8 mouse cellular contexts compared by ENCODE assay signal in genomic region chr7:67435643-67436339, GRCm38 (mm10).
DNase-seq lines count a peak whose midpoint lies in the region; ATAC-seq and TF ChIP-seq lines count a peak whose summit lies in the region.

No protein-coding gene starts in this region.

- no peaks in the 10 kb centered on the region for H3K9me3 ChIP-seq in limb, embryonic 15.5 days
- no peaks in the 10 kb centered on the region for H3K9me3 ChIP-seq in stomach, postnatal 0 days (ENCODE audit: control insufficient read depth, low read length)

- no peaks in the 10 kb centered on the region for H3K79me2 ChIP-seq in heart, adult 2 months (replicated peaks; ENCODE audit: control insufficient read depth, insufficient read depth, low read length)

- intact Hi-C loops in heart, adult 2 months (cut with DNase I): no loop called here

- DNase-seq in cerebellum, postnatal 10 days: peak; percentile 53 to 67
- no peak for DNase-seq in cerebellum, adult 9-11 months
- peak; percentile 61 for DNase-seq in 3134 (ENCODE audit: extremely low read depth, insufficient read length, low spot score)
- DNase-seq in heart, adult 2 months: peak; percentile 55 to 73
- peak; percentile 72 for DNase-seq in stomach, postnatal 0 days (ENCODE audit: low spot score)
- DNase-seq in spleen, postnatal 36 days (ENCODE audit: low spot score in 2 of 2): no peak
- DNase-seq in cerebellum, adult 11 months: no peak

- H3K4me3 ChIP-seq in heart, adult 2 months: no peak overlapping the region
- H3K4me3 ChIP-seq in limb, embryonic 15.5 days: no peak overlapping the region
- no peak overlapping the region for H3K4me3 ChIP-seq in stomach, postnatal 0 days (ENCODE audit: low read depth, low read length)

- H3K27ac ChIP-seq in heart, adult 2 months: no peak overlapping the region; the same call in 1 of the 2 replicates
- peak overlapping the region; percentile 67 for H3K27ac ChIP-seq in limb, embryonic 15.5 days
- H3K27ac ChIP-seq in stomach, postnatal 0 days (replicated peaks): peak overlapping the region; percentile 53; the same call in 1 of the 2 replicates

- H3K4me1 ChIP-seq in heart, adult 2 months (ENCODE audit: control insufficient read depth, insufficient read depth, low read length): peaks cover 7% of the 10 kb centered on the region
- peaks cover 24% of the 10 kb centered on the region for H3K4me1 ChIP-seq in limb, embryonic 15.5 days
- peaks cover 12% of the 10 kb centered on the region for H3K4me1 ChIP-seq in stomach, postnatal 0 days (replicated peaks; ENCODE audit: control insufficient read depth, insufficient read depth)

- no peak for TF ChIP-seq CTCF in heart, adult 2 months (IDR thresholded peaks at IDR 0.05)
- TF ChIP-seq CTCF in stomach, postnatal 0 days (IDR thresholded peaks at IDR 0.05; ENCODE audit: low read depth): no peak

- whole genome bisulfite sequencing in heart, adult 2 months: 25% methylated on average over 11 of the region's 11 CpGs
- 37% methylated on average over 11 of the region's 11 CpGs for WGBS in limb, embryonic 15.5 days
- 27% methylated on average over 11 of the region's 11 CpGs for WGBS in stomach, postnatal 0 days

- no peak overlapping the region for H3K4me2 ChIP-seq in limb, embryonic 15.5 days
- H3K4me2 ChIP-seq in stomach, postnatal 0 days (replicated peaks; ENCODE audit: low read depth): no peak overlapping the region

- no peaks in the 10 kb centered on the region for H3K27me3 ChIP-seq in heart, adult 2 months (ENCODE audit: control insufficient read depth, insufficient read depth, low read length)
- H3K27me3 ChIP-seq in limb, embryonic 15.5 days: no peaks in the 10 kb centered on the region
- no peaks in the 10 kb centered on the region for H3K27me3 ChIP-seq in stomach, postnatal 0 days (ENCODE audit: control insufficient read depth, insufficient read depth, low read length)

- TF ChIP-seq EP300 in heart, adult 2 months (IDR thresholded peaks at IDR 0.05; ENCODE audit: insufficient read depth, low read depth, low read length): no peak
- no peak for TF ChIP-seq EP300 in stomach, postnatal 0 days (optimal IDR thresholded peaks at IDR 0.05)

- no peak for TF ChIP-seq POLR2A in heart, adult 2 months (IDR thresholded peaks at IDR 0.05; ENCODE audit: insufficient read depth, low read depth, low read length)

- no peaks in the 10 kb centered on the region for H3K36me3 ChIP-seq in heart, adult 2 months (ENCODE audit: control insufficient read depth, insufficient read depth, low read length)
- no peaks in the 10 kb centered on the region for H3K36me3 ChIP-seq in limb, embryonic 15.5 days
- no peaks in the 10 kb centered on the region for H3K36me3 ChIP-seq in stomach, postnatal 0 days (ENCODE audit: control insufficient read depth, insufficient read depth, low read length)

- H3K9ac ChIP-seq in heart, adult 2 months (ENCODE audit: low read depth, low read length): no peak overlapping the region
- H3K9ac ChIP-seq in limb, embryonic 15.5 days: no peak overlapping the region
- no peak overlapping the region for H3K9ac ChIP-seq in stomach, postnatal 0 days (ENCODE audit: low read length)

- peak; percentile 71; the same call in 1 of the 2 replicates for ATAC-seq in limb, embryonic 15.5 days (ENCODE audit: insufficient number of reproducible peaks, low FRiP score, low TSS enrichment, low read depth)
- ATAC-seq in stomach, postnatal 0 days (ENCODE audit: low FRiP score, low TSS enrichment): peak; percentile 76

Comparison
In these comparisons a context has a peak if more than half of its experiments do, and no peak if none do; other contexts are left out.
1. DNase-seq: peak in cerebellum, postnatal 10 days (2 of 2), 3134 (single experiment), heart, adult 2 months (2 of 2) and stomach, postnatal 0 days (single experiment); none in cerebellum, adult 9-11 months (single experiment), spleen, postnatal 36 days (0 of 2) and cerebellum, adult 11 months (single experiment).